Mouse (Mus musculus) liver, embryonic 12.5 days (tissue): ENCODE measurements around the gene Lrrc4. TPM values are rescaled to one million over a fixed set of nuclear protein-coding genes. Genes with fewer than 3 reads are reported as not detected.

Experiments used
- ATAC-seq: fragments of 200-750 bp; cut with Nextera tagmentation; 2 replicates; pipeline ENCODE4 v1.8.0; 2017; ENCODE audit warnings: moderate number of reproducible peaks, mild to moderate bottlenecking, moderate library complexity
- H3K27ac ChIP-seq: fragments of 300-500 bp; sonication (generic); 2 replicates; pipeline ENCODE4 v1.5.1; 2016; ENCODE audit warnings: mild to moderate bottlenecking
- H3K27me3 ChIP-seq: fragments of 300-500 bp; sonication (generic); replicated peaks from 2 replicates; pipeline ENCODE4 v1.6.1; 2016; ENCODE audit warnings: mild to moderate bottlenecking, moderate library complexity
- H3K36me3 ChIP-seq: fragments of 300-500 bp; sonication (generic); 2 replicates; pipeline ENCODE4 v1.6.1; 2016; ENCODE audit warnings: mild to moderate bottlenecking, moderate library complexity
- H3K4me1 ChIP-seq: fragments of 300-500 bp; sonication (generic); 2 replicates; pipeline ENCODE4 v1.6.1; 2016
- H3K4me2 ChIP-seq: fragments of 300-500 bp; sonication (generic); 2 replicates; pipeline ENCODE4 v1.6.1; 2016; ENCODE audit warnings: mild to moderate bottlenecking, moderate library complexity
- H3K4me3 ChIP-seq: fragments of 300-500 bp; sonication (generic); 2 replicates; pipeline ENCODE4 v1.5.1; 2016; ENCODE audit warnings: mild to moderate bottlenecking, moderate library complexity
- H3K9ac ChIP-seq: fragments of 300-500 bp; sonication (generic); 2 replicates; pipeline ENCODE4 v1.6.1; 2016; ENCODE audit warnings: mild to moderate bottlenecking, moderate library complexity
- H3K9me3 ChIP-seq: fragments of 300-500 bp; sonication (generic); replicated peaks from 2 replicates; pipeline ENCODE4 v1.6.1; 2016; ENCODE audit warnings: mild to moderate bottlenecking, moderate library complexity
- WGBS: fragments of 180-500 bp; shearing (Covaris S2); methylation state at CpG from one replicate; pipeline ENCODE4 v1.1.7; 2016; ENCODE audit not compliant: insufficient replicate concordance; 5-methylcytosine and 5-hydroxymethylcytosine counted together
- polyA plus RNA-seq: library from polyadenylated mRNA; unstranded; fragments of >200 nt; fragmentation: Nextera tagmentation; extraction: Ambion mirVana; gene quantifications from 2 replicates; pipeline ENCODE4 v1.2.1, GENCODE M21; 2016

Gene Lrrc4
- polyA plus RNA-seq, result 0.16 and 0.30 TPM in 2 replicates

- WGBS, result 45% methylated on average over 27 of the region's 27 CpGs
- peak within 1 kb of the TSS; percentile 44 for H3K9ac ChIP-seq
- no peak for ATAC-seq
Observed at GRCm38 (mm10) chr6:28831011-28831853, at the start of gene Lrrc4. Gene Lrrc4 (minus strand): TSS chr6:28831747.

GRCm38 (mm10) chr6:28880909-28881308 is 49.4 kb upstream of the Lrrc4 start:
- Histone ChIP-seq H3K36me3 (peaks cover 85% of the 10 kb centered on the region), H3K27ac (no peak overlapping the region), H3K4me1 (peaks cover 22% of the 10 kb centered on the region), H3K4me3 (no peak overlapping the region), H3K9ac (no peak overlapping the region), H3K9me3 (no peaks in the 10 kb centered on the region), H3K27me3 (no peaks in the 10 kb centered on the region), H3K4me2 (no peak overlapping the region)
- 37% methylated on average over 4 of the region's 4 CpGs for WGBS
- ATAC-seq, result no peak

More at GRCm38 (mm10) chr6:28831011-28831853, at the start of gene Lrrc4:
- H3K4me3 ChIP-seq, result peak within 1 kb of the TSS; percentile 62
- no peaks in the 10 kb centered on the region for H3K9me3 ChIP-seq
- H3K27me3 ChIP-seq, result peaks cover 70% of the 10 kb centered on the region
- peak within 1 kb of the TSS; percentile 84 for H3K4me2 ChIP-seq
- H3K4me1 ChIP-seq, result peaks cover 26% of the 10 kb centered on the region
- peaks cover 10% of the 10 kb centered on the region; the same call in 1 of the 2 replicates for H3K36me3 ChIP-seq
- no peak within 1 kb of the TSS for H3K27ac ChIP-seq

GRCm38 (mm10) chr6:28879315-28879714 is 47.8 kb upstream of the Lrrc4 start:
- Histone ChIP-seq H3K36me3 (peaks cover 85% of the 10 kb centered on the region), H3K27ac (no peak overlapping the region), H3K4me1 (peaks cover 22% of the 10 kb centered on the region), H3K4me3 (no peak overlapping the region), H3K27me3 (no peaks in the 10 kb centered on the region), H3K9ac (no peak overlapping the region), H3K9me3 (no peaks in the 10 kb centered on the region), H3K4me2 (no peak overlapping the region)
- WGBS, result 39% methylated on average over 8 of the region's 8 CpGs
- no peak for ATAC-seq

GRCm38 (mm10) chr6:28877945-28878666 is 46.6 kb upstream of the Lrrc4 start:
- H3K4me2 ChIP-seq, result no peak overlapping the region
- no peak overlapping the region for H3K9ac ChIP-seq
- 34% methylated on average over 7 of the region's 7 CpGs for WGBS
- H3K4me3 ChIP-seq, result no peak overlapping the region
- H3K9me3 ChIP-seq, result no peaks in the 10 kb centered on the region
- H3K27me3 ChIP-seq, result no peaks in the 10 kb centered on the region
- H3K4me1 ChIP-seq, result peaks cover 22% of the 10 kb centered on the region
- no peak for ATAC-seq
- no peak overlapping the region for H3K27ac ChIP-seq
- H3K36me3 ChIP-seq, result peaks cover 74% of the 10 kb centered on the region

- no peak overlapping the region for H3K27ac ChIP-seq
- H3K36me3 ChIP-seq, result peaks cover 57% of the 10 kb centered on the region
- no peak overlapping the region for H3K9ac ChIP-seq
- WGBS, result 67% methylated on average over 3 of the region's 3 CpGs
- peaks cover 19% of the 10 kb centered on the region for H3K4me1 ChIP-seq
- no peak overlapping the region for H3K4me3 ChIP-seq
- no peak overlapping the region for H3K4me2 ChIP-seq
- H3K9me3 ChIP-seq, result no peaks in the 10 kb centered on the region
- no peaks in the 10 kb centered on the region for H3K27me3 ChIP-seq
- no peak for ATAC-seq
Observed at GRCm38 (mm10) chr6:28876492-28876891, 44.9 kb upstream of the Lrrc4 start.

- Histone ChIP-seq H3K27me3 (no peaks in the 10 kb centered on the region), H3K9ac (no peak overlapping the region), H3K4me3 (no peak overlapping the region), H3K4me1 (peaks cover 11% of the 10 kb centered on the region), H3K9me3 (no peaks in the 10 kb centered on the region), H3K27ac (no peak overlapping the region), H3K36me3 (peaks cover 48% of the 10 kb centered on the region), H3K4me2 (no peak overlapping the region)
- ATAC-seq, result no peak
- WGBS, result 64% methylated on average over 1 of the region's 1 CpGs
Observed at GRCm38 (mm10) chr6:28875333-28875732, 43.8 kb upstream of the Lrrc4 start.

GRCm38 (mm10) chr6:28874759-28875158 is 43.2 kb upstream of the Lrrc4 start:
- Histone ChIP-seq H3K27me3 (no peaks in the 10 kb centered on the region), H3K27ac (no peak overlapping the region), H3K4me2 (no peak overlapping the region), H3K4me3 (no peak overlapping the region), H3K36me3 (peaks cover 43% of the 10 kb centered on the region), H3K9ac (no peak overlapping the region), H3K4me1 (peaks cover 11% of the 10 kb centered on the region), H3K9me3 (no peaks in the 10 kb centered on the region)
- ATAC-seq, result no peak
- 82% methylated on average over 5 of the region's 5 CpGs for WGBS

- Histone ChIP-seq H3K4me3 (no peak overlapping the region), H3K36me3 (peaks cover 40% of the 10 kb centered on the region), H3K27ac (no peak overlapping the region), H3K9me3 (no peaks in the 10 kb centered on the region), H3K9ac (no peak overlapping the region), H3K27me3 (no peaks in the 10 kb centered on the region), H3K4me1 (peaks cover 11% of the 10 kb centered on the region), H3K4me2 (no peak overlapping the region)
- 82% methylated on average over 11 of the region's 11 CpGs for WGBS
- ATAC-seq, result no peak
Observed at GRCm38 (mm10) chr6:28874053-28874452, 42.5 kb upstream of the Lrrc4 start.

GRCm38 (mm10) chr6:28872421-28872795 is 40.9 kb upstream of the Lrrc4 start:
- H3K27me3 ChIP-seq, result no peaks in the 10 kb centered on the region
- 87% methylated on average over 3 of the region's 3 CpGs for WGBS
- H3K27ac ChIP-seq, result no peak overlapping the region
- no peak overlapping the region for H3K9ac ChIP-seq
- H3K4me3 ChIP-seq, result no peak overlapping the region
- H3K4me1 ChIP-seq, result no peaks in the 10 kb centered on the region
- no peak for ATAC-seq
- peaks cover 30% of the 10 kb centered on the region for H3K36me3 ChIP-seq
- H3K9me3 ChIP-seq, result no peaks in the 10 kb centered on the region
- H3K4me2 ChIP-seq, result no peak overlapping the region

- Histone ChIP-seq H3K36me3 (peaks cover 25% of the 10 kb centered on the region), H3K9ac (no peak overlapping the region), H3K4me1 (no peaks in the 10 kb centered on the region), H3K9me3 (no peaks in the 10 kb centered on the region), H3K27ac (no peak overlapping the region), H3K4me2 (no peak overlapping the region), H3K4me3 (no peak overlapping the region), H3K27me3 (no peaks in the 10 kb centered on the region)
- WGBS, result 56% methylated on average over 5 of the region's 5 CpGs
- ATAC-seq, result no peak
Observed at GRCm38 (mm10) chr6:28871725-28872420, 40.3 kb upstream of the Lrrc4 start.

GRCm38 (mm10) chr6:28867516-28868251 is 36.1 kb upstream of the Lrrc4 start:
- Histone ChIP-seq H3K9me3 (no peaks in the 10 kb centered on the region), H3K4me2 (no peak overlapping the region), H3K9ac (no peak overlapping the region), H3K4me3 (no peak overlapping the region), H3K27ac (no peak overlapping the region), H3K27me3 (no peaks in the 10 kb centered on the region), H3K36me3 (no peaks in the 10 kb centered on the region), H3K4me1 (no peaks in the 10 kb centered on the region; the same call in 1 of the 2 replicates)
- ATAC-seq, result no peak
- WGBS, result 63% methylated on average over 2 of the region's 2 CpGs
